Mouse (Mus musculus) heart, adult 10 weeks (tissue): ENCODE results near the gene Gm5129. TPM values are rescaled to one million over a fixed set of nuclear protein-coding genes. Genes with fewer than 3 reads are reported as not detected.

Experiments
- polyA plus RNA-seq: library from polyadenylated mRNA; stranded (reverse); fragments of 350-450 nt; fragmentation: Illumina TruSeq; extraction: RNeasy Lipid Tissue Mini Kit (QIAGEN cat#74804); gene quantifications from one replicate; pipeline ENCODE4 v1.2.3, GENCODE M21; 2014; ENCODE audit warnings: low read depth, low replicate concordance

Gm5129 gene
- not detected for polyA plus RNA-seq

DNA sequence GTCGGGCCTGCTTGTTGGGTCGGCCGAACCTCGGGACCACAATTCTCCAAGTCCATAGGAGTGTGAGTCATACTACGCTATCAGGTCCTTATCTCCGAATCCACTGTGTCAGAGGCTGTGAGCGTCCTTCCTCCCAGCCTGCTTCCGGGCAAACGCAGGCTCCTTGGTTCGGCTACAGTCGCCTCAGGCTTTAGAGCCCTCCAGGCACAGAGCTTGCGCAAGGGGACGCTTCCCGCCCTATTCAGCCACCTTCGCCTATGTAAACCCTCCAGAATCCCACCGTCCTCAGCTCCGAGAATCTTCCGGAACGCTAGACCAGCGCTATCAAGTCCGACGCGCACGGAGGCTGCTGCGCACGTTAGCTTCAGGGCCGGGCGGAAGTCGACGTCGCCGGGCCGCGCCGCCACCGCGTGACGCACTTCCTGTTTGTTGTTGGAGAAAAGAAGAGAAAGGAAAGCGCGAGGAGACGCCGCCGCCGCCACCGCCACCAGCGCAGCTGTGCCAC is at the start of gene Gm5129, which contains the start of gene Dnajb6:
Gene Gm5129 (minus strand): TSS at position 380 of the 505 bp plus-strand sequence.
Gene Dnajb6 (plus strand): TSS at position 132 of the 505 bp plus-strand sequence.

Other genes with a start within 250 kb of the Gm5129 start
- 31.8 TPM for gene Ube3c, start 166.7 kb downstream of the Gm5129 start, polyA plus RNA-seq
- 84.4 TPM for gene Dnajb6, start 248 bp downstream of the Gm5129 start, polyA plus RNA-seq